Mouse (Mus musculus) liver, embryonic 14.5 days (tissue): ENCODE data around the gene Fam49a. TPM values are rescaled to one million over a fixed set of nuclear protein-coding genes. Genes with fewer than 3 reads are reported as not detected.

Experiments used
- ATAC-seq: fragments of 200-750 bp; cut with Nextera tagmentation; 2 replicates; pipeline ENCODE4 v1.8.0; 2017; ENCODE audit warnings: moderate number of reproducible peaks, mild to moderate bottlenecking, moderate library complexity; ENCODE audit not compliant: insufficient read depth
- DNase-seq, 3 experiments: peaks; one replicate each; pipeline ENCODE4 v3.0.0-alpha.2; 2012 to 2013; ENCODE audit warnings: low read depth in 3 of 3, low spot score in 3 of 3
- H3K27ac ChIP-seq: fragments of 300-500 bp; sonication (generic); 2 replicates; pipeline ENCODE4 v1.5.1; 2014; ENCODE audit warnings: moderate library complexity, mild to moderate bottlenecking, control low read depth, inconsistent platforms
- H3K27me3 ChIP-seq: fragments of 300-500 bp; sonication (generic); 2 replicates; pipeline ENCODE4 v1.6.1; 2014; ENCODE audit warnings: mild to moderate bottlenecking, low read length, moderate library complexity; ENCODE audit not compliant: control insufficient read depth, insufficient read depth
- H3K36me3 ChIP-seq: fragments of 300-500 bp; sonication (generic); replicated peaks from 2 replicates; pipeline ENCODE4 v1.6.1; 2014; ENCODE audit warnings: low read depth; ENCODE audit not compliant: control insufficient read depth, insufficient read depth
- H3K4me1 ChIP-seq, 2 experiments: fragments of 200-500 bp in 1 of 2; fragments of 300-500 bp in 1 of 2; sonication (generic) in 1 of 2; replicated peaks; 2 replicates each; pipeline ENCODE4 v1.6.1; 2012 to 2014; ENCODE audit warnings: antibody characterized with exemption in 1 of 2, inconsistent platforms in 1 of 2, low read length in 1 of 2; ENCODE audit not compliant: control insufficient read depth in 2 of 2, insufficient read depth in 2 of 2
- H3K4me2 ChIP-seq: fragments of 300-500 bp; sonication (generic); 2 replicates; pipeline ENCODE4 v1.6.1; 2014; ENCODE audit warnings: low read depth, mild to moderate bottlenecking, control low read depth, moderate library complexity
- H3K4me3 ChIP-seq, 2 experiments: fragments of 200-500 bp in 1 of 2; fragments of 300-500 bp in 1 of 2; sonication (generic) in 1 of 2; 2 replicates each; pipeline ENCODE4 v1.5.1; 2012 to 2014; ENCODE audit warnings: low read depth in 2 of 2, low read length in 2 of 2, mild to moderate bottlenecking in 2 of 2, control low read depth in 1 of 2, inconsistent platforms in 1 of 2, moderate library complexity in 1 of 2; ENCODE audit not compliant: insufficient read depth in 1 of 2
- H3K9ac ChIP-seq: fragments of 300-500 bp; sonication (generic); replicated peaks from 2 replicates; pipeline ENCODE4 v1.6.1; 2014; ENCODE audit warnings: mild to moderate bottlenecking, control low read depth, moderate library complexity
- H3K9me3 ChIP-seq: fragments of 300-500 bp; sonication (generic); 2 replicates; pipeline ENCODE4 v1.6.1; 2016; ENCODE audit warnings: low read length, mixed read lengths; ENCODE audit not compliant: control insufficient read depth
- CTCF ChIP-seq: IDR thresholded peaks from 2 replicates; pipeline ENCODE4 v1.5.1; 2016; ENCODE audit warnings: antibody characterized with exemption, low read depth, control low read depth
- EP300 ChIP-seq: IDR thresholded peaks from 2 replicates; pipeline ENCODE4 v1.6.1; 2016; ENCODE audit warnings: antibody characterized with exemption, low read depth
- WGBS: fragments of 180-500 bp; shearing (Covaris S2); extraction: QIAGEN DNeasy Blood & Tissue Kit; methylation state at CpG from one replicate; pipeline ENCODE4 v1.1.7; 2014; ENCODE audit not compliant: insufficient replicate concordance; 5-methylcytosine and 5-hydroxymethylcytosine counted together
- polyA plus RNA-seq, 2 experiments: library from polyadenylated mRNA; depleted of rRNA in 1 of 2; stranded (reverse) in 1 of 2; unstranded in 1 of 2; fragments of >200 nt; fragmentation: Nextera tagmentation in 1 of 2; extraction: Ambion mirVana in 1 of 2; gene quantifications; 2 replicates each; pipeline versions ENCODE4 v1.2.1 to v1.2.3; 2012 to 2014

The Fam49a gene
- polyA plus RNA-seq, 2 experiments: 1.0 to 2.4 TPM

DNA sequence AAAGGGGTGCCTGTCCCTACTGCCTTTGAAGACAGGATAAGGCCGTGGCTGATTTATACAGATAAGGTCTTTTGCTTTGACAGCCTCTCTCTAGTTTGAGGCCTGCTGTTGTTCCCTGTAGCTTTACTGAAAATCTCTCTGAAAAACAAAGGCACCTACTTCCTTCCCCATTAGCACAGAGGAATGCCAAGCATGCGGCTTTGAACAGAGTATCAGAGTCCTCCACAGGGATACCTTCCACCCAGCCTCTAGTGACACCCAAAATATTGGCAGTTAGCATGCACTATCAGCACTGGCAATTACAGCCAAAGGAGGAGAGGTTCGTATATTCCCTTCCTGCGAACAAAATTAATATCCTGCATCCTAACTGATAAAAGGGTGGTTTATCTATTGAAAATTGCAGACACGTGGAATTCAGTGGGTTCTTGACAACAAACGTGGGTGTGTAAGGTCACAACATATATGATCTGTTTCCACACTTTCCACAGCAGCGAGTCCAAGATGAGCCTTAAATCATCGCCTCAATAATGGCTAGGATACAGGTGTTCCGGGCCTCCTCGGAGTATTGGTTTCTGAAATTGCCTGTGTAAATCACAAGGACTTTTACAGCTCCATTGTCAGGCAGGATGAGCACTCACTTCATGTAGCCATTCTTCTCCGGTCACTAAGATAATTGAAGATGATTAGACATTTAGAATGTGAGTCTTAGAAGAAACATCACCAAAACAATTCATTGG lies 90.0 kb downstream of the Fam49a start:
- 0 out of 4 replicates have a peak, but pooled peaks cover 0 to 2% of the 10 kb centered on the region in 2 experiments for H3K4me1 ChIP-seq
- no peak overlapping the region for H3K27ac ChIP-seq
- ATAC-seq (no peak), DNase-seq (no peak)
- 33% methylated on average over 11 of the region's 11 CpGs for WGBS
- no peaks in the 10 kb centered on the region for H3K27me3 ChIP-seq
- no peaks in the 10 kb centered on the region for H3K36me3 ChIP-seq
- no peak overlapping the region for H3K4me2 ChIP-seq
- H3K9me3 ChIP-seq: no peaks in the 10 kb centered on the region
- TF ChIP-seq EP300 (no peak), CTCF (no peak)
- no peak overlapping the region for H3K9ac ChIP-seq
- no peak overlapping the region for H3K4me3 ChIP-seq

DNA sequence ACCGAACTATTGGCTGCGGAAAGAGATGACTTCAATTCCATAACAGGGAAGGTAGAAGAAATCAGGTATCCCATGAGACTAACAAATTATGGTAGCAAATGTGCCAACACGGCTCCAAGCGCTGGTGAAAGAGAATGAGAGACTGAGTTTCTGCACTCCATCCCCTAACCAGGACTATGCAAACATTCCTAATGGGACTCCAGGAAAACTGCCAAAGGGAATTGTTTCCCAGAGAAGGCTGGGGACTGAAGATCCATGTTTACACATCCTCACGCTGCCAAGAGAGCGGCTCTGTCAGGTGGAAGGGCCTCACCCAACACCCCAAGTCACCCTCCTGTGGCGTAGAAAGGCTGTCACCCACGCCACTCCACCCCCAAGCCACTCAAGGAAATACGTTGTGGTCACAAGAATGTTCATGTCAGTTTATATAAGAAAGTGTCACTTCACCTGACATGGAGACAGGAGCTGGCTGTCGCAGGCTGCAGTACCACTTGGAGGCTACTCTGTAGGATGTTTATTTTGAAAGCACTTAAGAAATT lies 92.2 kb downstream of the Fam49a start:
- H3K9ac ChIP-seq: no peak overlapping the region
- no peak overlapping the region for H3K27ac ChIP-seq
- no peak overlapping the region for H3K4me2 ChIP-seq
- H3K4me3 ChIP-seq: no peak overlapping the region
- no peak for DNase-seq
- 57% methylated on average over 10 of the region's 10 CpGs for WGBS
- TF ChIP-seq EP300 (no peak), CTCF (no peak)
- no peak for ATAC-seq
- no peaks in the 10 kb centered on the region for H3K36me3 ChIP-seq
- H3K9me3 ChIP-seq: no peaks in the 10 kb centered on the region
- H3K27me3 ChIP-seq: no peaks in the 10 kb centered on the region
- H3K4me1 ChIP-seq: 0 out of 4 replicates have a peak, but pooled peaks cover 0 to 2% of the 10 kb centered on the region in 2 experiments

DNA sequence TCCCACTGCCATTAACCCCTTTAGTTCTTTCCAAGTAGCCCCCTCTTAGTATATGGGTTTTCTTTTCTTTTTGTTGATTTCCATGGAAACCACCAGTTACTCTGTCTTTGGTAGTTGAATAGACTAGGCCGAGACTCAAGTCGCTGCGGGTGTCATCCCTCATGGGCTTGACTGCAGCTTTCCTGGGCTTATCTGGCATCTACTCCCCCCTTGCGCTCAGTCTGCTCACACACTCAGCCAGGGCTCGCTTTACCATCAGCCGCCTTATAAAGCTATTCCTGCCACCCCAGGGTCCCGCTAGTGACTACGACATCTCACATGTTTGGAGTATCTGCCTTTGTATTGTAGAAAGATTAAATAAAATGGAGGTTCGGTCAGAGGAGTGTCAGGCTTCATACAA lies 94.1 kb downstream of the Fam49a start:
- ATAC-seq (no peak), DNase-seq (no peak)
- H3K4me1 ChIP-seq: 0 out of 4 replicates have a peak, but pooled peaks cover 0 to 2% of the 10 kb centered on the region in 2 experiments
- WGBS: 66% methylated on average over 9 of the region's 9 CpGs
- no peak overlapping the region for H3K9ac ChIP-seq
- H3K36me3 ChIP-seq: no peaks in the 10 kb centered on the region
- H3K4me3 ChIP-seq: no peak overlapping the region
- H3K9me3 ChIP-seq: no peaks in the 10 kb centered on the region
- H3K27ac ChIP-seq: no peak overlapping the region
- H3K27me3 ChIP-seq: no peaks in the 10 kb centered on the region
- no peak overlapping the region for H3K4me2 ChIP-seq
- TF ChIP-seq EP300: no peak
- no peak for TF ChIP-seq CTCF

GRCm38 (mm10) chr12:12356463-12356862 lies 94.5 kb downstream of the Fam49a start:
- Histone ChIP-seq H3K9ac (no peak overlapping the region), H3K27me3 (no peaks in the 10 kb centered on the region), H3K4me1 (0 out of 4 replicates have a peak, but pooled peaks cover 0 to 2% of the 10 kb centered on the region in 2 experiments), H3K4me3 (no peak overlapping the region), H3K27ac (no peak overlapping the region), H3K4me2 (no peak overlapping the region), H3K9me3 (no peaks in the 10 kb centered on the region), H3K36me3 (no peaks in the 10 kb centered on the region)
- DNase-seq (no peak), ATAC-seq (no peak)
- 42% methylated on average over 1 of the region's 1 CpGs for WGBS
- TF ChIP-seq EP300: no peak
- no peak for TF ChIP-seq CTCF

- no peaks in the 10 kb centered on the region for H3K27me3 ChIP-seq
- no peaks in the 10 kb centered on the region for H3K36me3 ChIP-seq
- no peak overlapping the region for H3K9ac ChIP-seq
- H3K4me1 ChIP-seq: 0 out of 4 replicates have a peak, but pooled peaks cover 0 to 2% of the 10 kb centered on the region in 2 experiments
- TF ChIP-seq EP300 (no peak), CTCF (no peak)
- H3K27ac ChIP-seq: no peak overlapping the region
- no peaks in the 10 kb centered on the region for H3K9me3 ChIP-seq
- ATAC-seq (no peak), DNase-seq (no peak)
- 69% methylated on average over 5 of the region's 5 CpGs for WGBS
- no peak overlapping the region for H3K4me3 ChIP-seq
- no peak overlapping the region for H3K4me2 ChIP-seq
These were observed 95.0 kb downstream of the Fam49a start for GRCm38 (mm10) chr12:12356946-12357345.
